Mouse (Mus musculus): Measurements from ENCODE around the gene Barx1.

Gene Barx1

GRCm38 (mm10) chr13:48660741-48661140, 2.1 kb upstream of the Barx1 start:
- DNase-seq = no peak

GRCm38 (mm10) chr13:48661561-48661960, 1.2 kb upstream of the Barx1 start:
- peak; percentile 3 for DNase-seq

GRCm38 (mm10) chr13:48663211-48663987, 601 bp downstream of the Barx1 start:
- DNase-seq = peak; percentile 6

- no peak for DNase-seq
These were observed 1.2 kb downstream of the Barx1 start for GRCm38 (mm10) chr13:48663988-48664339.

GRCm38 (mm10) chr13:48664916-48665655, 2.3 kb downstream of the Barx1 start:
- no peak for DNase-seq

GRCm38 (mm10) chr13:48665656-48666597, 3.1 kb downstream of the Barx1 start:
- no peak for DNase-seq

- no peak for DNase-seq
These were observed 4.7 kb downstream of the Barx1 start for GRCm38 (mm10) chr13:48667461-48667860.

- DNase-seq = no peak
These were observed 5.5 kb downstream of the Barx1 start for GRCm38 (mm10) chr13:48668091-48668975.

GRCm38 (mm10) chr13:48668976-48669534, 6.3 kb downstream of the Barx1 start:
- DNase-seq = no peak

- DNase-seq = no peak
These were observed 9.6 kb downstream of the Barx1 start for GRCm38 (mm10) chr13:48672312-48672840.

GRCm38 (mm10) chr13:48674609-48675008, 11.8 kb downstream of the Barx1 start:
- no peak for DNase-seq

- DNase-seq = peak; percentile 48
These were observed 16.6 kb downstream of the Barx1 start for GRCm38 (mm10) chr13:48679351-48679750.

- no peak for DNase-seq
These were observed 23.9 kb downstream of the Barx1 start for GRCm38 (mm10) chr13:48686666-48687065.

- no peak for DNase-seq
These were observed 29.2 kb downstream of the Barx1 start for GRCm38 (mm10) chr13:48691991-48692390.

- peak; percentile 13 for DNase-seq
These were observed 31.6 kb downstream of the Barx1 start for GRCm38 (mm10) chr13:48694090-48695064.

- no peak for DNase-seq
These were observed 43.7 kb downstream of the Barx1 start for GRCm38 (mm10) chr13:48706385-48706951.

- no peak for DNase-seq
These were observed 49.9 kb downstream of the Barx1 start for GRCm38 (mm10) chr13:48712675-48713074.

GRCm38 (mm10) chr13:48716075-48716474, 53.3 kb downstream of the Barx1 start:
- DNase-seq = peak; percentile 18
